Mouse (Mus musculus): ENCODE results near the gene Dlat. TPM values are rescaled to one million over a fixed set of nuclear protein-coding genes. Genes with fewer than 3 reads are reported as not detected.

Dlat gene
- total RNA-seq, 1 experiment from 2014 or later, result 16.4 TPM

GRCm38 (mm10) chr9:50603189-50603997, 56.2 kb downstream of the Dlat start, which contains the start of the genes Sdhd and Timm8b:
TSS of gene Sdhd (minus strand) at chr9:50603812.
TSS of gene Timm8b (plus strand) at chr9:50603910.
- peak; percentile 96 for ATAC-seq (ENCODE audit: extremely low read depth, insufficient number of reproducible peaks, low FRiP score, poor library complexity, severe bottlenecking)

GRCm38 (mm10) chr9:50602055-50602845, 57.3 kb downstream of the Dlat start:
- ATAC-seq (ENCODE audit: extremely low read depth, insufficient number of reproducible peaks, low FRiP score, poor library complexity, severe bottlenecking), result no peak

- ATAC-seq (ENCODE audit: extremely low read depth, insufficient number of reproducible peaks, low FRiP score, poor library complexity, severe bottlenecking), result no peak
These were observed 58.0 kb downstream of the Dlat start for GRCm38 (mm10) chr9:50601536-50601935.

- ATAC-seq (ENCODE audit: extremely low read depth, insufficient number of reproducible peaks, low FRiP score, poor library complexity, severe bottlenecking), result no peak
These were observed 62.6 kb downstream of the Dlat start for GRCm38 (mm10) chr9:50596973-50597372.

GRCm38 (mm10) chr9:50594794-50595417, 64.7 kb downstream of the Dlat start:
- ATAC-seq (ENCODE audit: extremely low read depth, insufficient number of reproducible peaks, low FRiP score, poor library complexity, severe bottlenecking), result no peak

- ATAC-seq (ENCODE audit: extremely low read depth, insufficient number of reproducible peaks, low FRiP score, poor library complexity, severe bottlenecking), result peak; percentile 45; the same call in 1 of the 2 replicates
These were observed 66.0 kb downstream of the Dlat start for GRCm38 (mm10) chr9:50593544-50593943.

GRCm38 (mm10) chr9:50592955-50593354, 66.6 kb downstream of the Dlat start:
- peak; percentile 91 for ATAC-seq (ENCODE audit: extremely low read depth, insufficient number of reproducible peaks, low FRiP score, poor library complexity, severe bottlenecking)

- peak; percentile 59 for ATAC-seq (ENCODE audit: extremely low read depth, insufficient number of reproducible peaks, low FRiP score, poor library complexity, severe bottlenecking)
These were observed 68.6 kb downstream of the Dlat start for GRCm38 (mm10) chr9:50590856-50591518.

GRCm38 (mm10) chr9:50586955-50587354, 72.6 kb downstream of the Dlat start:
- ATAC-seq (ENCODE audit: extremely low read depth, insufficient number of reproducible peaks, low FRiP score, poor library complexity, severe bottlenecking), result no peak

- no peak for ATAC-seq (ENCODE audit: extremely low read depth, insufficient number of reproducible peaks, low FRiP score, poor library complexity, severe bottlenecking)
These were observed 74.3 kb downstream of the Dlat start for GRCm38 (mm10) chr9:50585145-50585818.

Other genes starting within 250 kb of the Dlat start
- 17.9 and 21.0 TPM in 2 replicates for gene Plet1, start 165.3 kb downstream of the Dlat start, total RNA-seq (2017)
- 98.8 and 106 TPM in 2 replicates for gene Pts, start 131.1 kb downstream of the Dlat start, total RNA-seq (2017)
- 8.5 and 10.0 TPM in 2 replicates for gene Il18, start 105.0 kb downstream of the Dlat start, total RNA-seq (2017)
- gene Bco2, start 104.6 kb downstream of the Dlat start, total RNA-seq (2017), result 0.86 and 2.2 TPM in 2 replicates
- gene Tex12, start 98.5 kb downstream of the Dlat start, total RNA-seq (2017), result not detected in 2 replicates
- gene Sdhd, start 56.0 kb downstream of the Dlat start, total RNA-seq (2017), result 76.4 and 77.9 TPM in 2 replicates
- gene Timm8b, start 55.9 kb downstream of the Dlat start, total RNA-seq (2017), result 68.5 and 70.9 TPM in 2 replicates
- 0.74 and 2.3 TPM in 2 replicates for gene Pih1d2, start 42.5 kb downstream of the Dlat start, total RNA-seq (2017)
- 28.4 and 29.7 TPM in 2 replicates for gene Nkapd1, start 42.3 kb downstream of the Dlat start, total RNA-seq (2017)
- gene Dixdc1, start 79.7 kb upstream of the Dlat start, total RNA-seq (2017), result 0.12 TPM in 1 of 2 replicates, not detected in the other
- gene 2310030G06Rik, start 86.8 kb upstream of the Dlat start, total RNA-seq (2017), result not detected in 2 replicates
- not detected in 2 replicates for gene Cryab, start 91.5 kb upstream of the Dlat start, total RNA-seq (2017)
- not detected in 2 replicates for gene Hspb2, start 92.6 kb upstream of the Dlat start, total RNA-seq (2017)
- gene Fdxacb1, start 108.5 kb upstream of the Dlat start, total RNA-seq (2017), result 9.2 and 10.3 TPM in 2 replicates
- gene Alg9, start 115.2 kb upstream of the Dlat start, total RNA-seq (2017), result 9.0 and 12.8 TPM in 2 replicates
- gene 1110032A03Rik, start 115.7 kb upstream of the Dlat start, total RNA-seq (2017), result 29.6 and 33.8 TPM in 2 replicates
- 22.0 and 26.4 TPM in 2 replicates for gene Ppp2r1b, start 185.5 kb upstream of the Dlat start, total RNA-seq (2017)